Mouse (Mus musculus) spleen, postnatal 10 days (tissue): ENCODE measurements around the gene Tldc1.

ENCODE experiments used
- DNase-seq, 2 experiments: peaks; one replicate each; pipeline ENCODE4 v3.0.0; 2021 to 2022; ENCODE audit warnings: low spot score in 2 of 2

Tldc1 gene

GRCm38 (mm10) chr8:119801168-119801567, 23.0 kb upstream of the Tldc1 start:
- no peak for DNase-seq

- DNase-seq = no peak
These were observed 20.7 kb upstream of the Tldc1 start for GRCm38 (mm10) chr8:119798965-119799264.

- DNase-seq = peak; percentile 43 to 84
These were observed 20.2 kb upstream of the Tldc1 start for GRCm38 (mm10) chr8:119798170-119798964.

GRCm38 (mm10) chr8:119795651-119796050, 17.4 kb upstream of the Tldc1 start:
- no peak for DNase-seq

GRCm38 (mm10) chr8:119794689-119795088, 16.5 kb upstream of the Tldc1 start:
- no peak for DNase-seq

- DNase-seq = no peak
These were observed 13.8 kb upstream of the Tldc1 start for GRCm38 (mm10) chr8:119791804-119792704.

- DNase-seq = no peak
These were observed 11.4 kb upstream of the Tldc1 start for GRCm38 (mm10) chr8:119789581-119789980.

GRCm38 (mm10) chr8:119788607-119789381, 10.6 kb upstream of the Tldc1 start:
- DNase-seq = no peak

GRCm38 (mm10) chr8:119787341-119787740, 9.1 kb upstream of the Tldc1 start:
- no peak for DNase-seq

GRCm38 (mm10) chr8:119786871-119787270, 8.7 kb upstream of the Tldc1 start:
- no peak for DNase-seq

- no peak for DNase-seq
These were observed 7.7 kb upstream of the Tldc1 start for GRCm38 (mm10) chr8:119785764-119786405.

- DNase-seq = no peak
These were observed 6.5 kb upstream of the Tldc1 start for GRCm38 (mm10) chr8:119784676-119785075.

- peak; percentile 46 to 70 for DNase-seq
These were observed 5.9 kb upstream of the Tldc1 start for GRCm38 (mm10) chr8:119784141-119784574.

- no peak for DNase-seq
These were observed 5.4 kb upstream of the Tldc1 start for GRCm38 (mm10) chr8:119783579-119783978.

- peak; percentile 65 to 86 for DNase-seq
These were observed 4.5 kb upstream of the Tldc1 start for GRCm38 (mm10) chr8:119782715-119783114.

- DNase-seq = peak in 1 of 2 experiments; percentile 66
These were observed 3.0 kb upstream of the Tldc1 start for GRCm38 (mm10) chr8:119781086-119781840.

- DNase-seq = no peak
These were observed 2.3 kb upstream of the Tldc1 start for GRCm38 (mm10) chr8:119780402-119781049.

GRCm38 (mm10) chr8:119779013-119779737, 959 bp upstream of the Tldc1 start:
- DNase-seq = peak; percentile 66 to 86

- DNase-seq = no peak
These were observed 451 bp downstream of the Tldc1 start for GRCm38 (mm10) chr8:119777765-119778164.
